Mouse (Mus musculus) large intestine, adult 2 months (tissue): ENCODE data around the gene Sept10. TPM values are rescaled to one million over a fixed set of nuclear protein-coding genes. Genes with fewer than 3 reads are reported as not detected.
A peak's percentile ranks its signal among the peaks of the same experiment; 100 is the strongest.

Source experiments
- DNase-seq: peaks from one replicate; pipeline ENCODE4 v3.0.0-alpha.2; 2012; ENCODE audit warnings: low read depth, low spot score
- whole genome bisulfite sequencing: fragments of 180-500 bp; shearing (Covaris S2); methylation state at CpG from one replicate; pipeline ENCODE4 v1.1.7; 2018; 5-methylcytosine and 5-hydroxymethylcytosine counted together
- polyA plus RNA-seq: library from polyadenylated mRNA; depleted of rRNA; stranded (reverse); fragments of >200 nt; gene quantifications from 2 replicates; pipeline ENCODE4 v1.2.3, GENCODE M21; 2012; rRNA removed

Gene Sept10
- 3.9 and 5.0 TPM in 2 replicates for polyA plus RNA-seq

- peak; percentile 94 for DNase-seq
- WGBS: under 1% methylated on average over 83 of the region's 84 CpGs
These were observed at the start of gene Sept10, which contains the start of gene Sowahc for GRCm38 (mm10) chr10:59221473-59222270. Gene Sept10, minus strand, starts transcription at chr10:59221847. Gene Sowahc, plus strand, starts transcription at chr10:59221953.

- DNase-seq: no peak
- WGBS: 30% methylated on average over 3 of the region's 3 CpGs
These were observed 47.1 kb upstream of the Sept10 start for GRCm38 (mm10) chr10:59268754-59269153.

- no peak for DNase-seq
- 29% methylated on average over 4 of the region's 4 CpGs for WGBS
These were observed 46.5 kb upstream of the Sept10 start for GRCm38 (mm10) chr10:59268109-59268508.

GRCm38 (mm10) chr10:59267275-59267674, 45.6 kb upstream of the Sept10 start:
- WGBS: 28% methylated on average over 2 of the region's 2 CpGs
- DNase-seq: no peak

GRCm38 (mm10) chr10:59266097-59266496, 44.5 kb upstream of the Sept10 start:
- 9% methylated on average over 1 of the region's 1 CpGs for WGBS
- no peak for DNase-seq

- DNase-seq: no peak
- 9% methylated on average over 4 of the region's 4 CpGs for WGBS
These were observed 44.0 kb upstream of the Sept10 start for GRCm38 (mm10) chr10:59265674-59266073.

GRCm38 (mm10) chr10:59265067-59265466, 43.4 kb upstream of the Sept10 start:
- 25% methylated on average over 7 of the region's 7 CpGs for WGBS
- DNase-seq: no peak

GRCm38 (mm10) chr10:59262979-59263378, 41.3 kb upstream of the Sept10 start:
- DNase-seq: no peak
- 29% methylated on average over 7 of the region's 7 CpGs for WGBS

- no peak for DNase-seq
- WGBS: 21% methylated on average over 1 of the region's 1 CpGs
These were observed 40.4 kb upstream of the Sept10 start for GRCm38 (mm10) chr10:59262021-59262420.

GRCm38 (mm10) chr10:59261603-59262002, 40.0 kb upstream of the Sept10 start:
- no peak for DNase-seq

GRCm38 (mm10) chr10:59259572-59259971, 37.9 kb upstream of the Sept10 start:
- WGBS: 76% methylated on average over 6 of the region's 6 CpGs

More at GRCm38 (mm10) chr10:59261603-59262002, 40.0 kb upstream of the Sept10 start:
- WGBS: 35% methylated on average over 3 of the region's 3 CpGs

GRCm38 (mm10) chr10:59256533-59256932, 34.9 kb upstream of the Sept10 start:
- 91% methylated on average over 2 of the region's 2 CpGs for WGBS

More at GRCm38 (mm10) chr10:59259572-59259971, 37.9 kb upstream of the Sept10 start:
- no peak for DNase-seq

GRCm38 (mm10) chr10:59253541-59254079, 32.0 kb upstream of the Sept10 start:
- WGBS: 80% methylated on average over 8 of the region's 8 CpGs
- DNase-seq: no peak

More at GRCm38 (mm10) chr10:59256533-59256932, 34.9 kb upstream of the Sept10 start:
- no peak for DNase-seq

GRCm38 (mm10) chr10:59252396-59252795, 30.7 kb upstream of the Sept10 start:
- 27% methylated on average over 8 of the region's 8 CpGs for WGBS

GRCm38 (mm10) chr10:59251980-59252379, 30.3 kb upstream of the Sept10 start:
- no peak for DNase-seq
- 45% methylated on average over 2 of the region's 2 CpGs for WGBS

More at GRCm38 (mm10) chr10:59252396-59252795, 30.7 kb upstream of the Sept10 start:
- no peak for DNase-seq

GRCm38 (mm10) chr10:59250679-59251078, 29.0 kb upstream of the Sept10 start:
- 21% methylated on average over 2 of the region's 2 CpGs for WGBS
- DNase-seq: no peak

- no peak for DNase-seq
- 75% methylated on average over 3 of the region's 3 CpGs for WGBS
These were observed 27.9 kb upstream of the Sept10 start for GRCm38 (mm10) chr10:59249531-59249930.

GRCm38 (mm10) chr10:59241141-59241541, 19.5 kb upstream of the Sept10 start:
- WGBS: 21% methylated on average over 3 of the region's 3 CpGs
- DNase-seq: peak; percentile 100

- no peak for DNase-seq
- 50% methylated on average over 3 of the region's 3 CpGs for WGBS
These were observed 16.1 kb upstream of the Sept10 start for GRCm38 (mm10) chr10:59237757-59238156.

- no peak for DNase-seq
- 83% methylated on average over 6 of the region's 6 CpGs for whole genome bisulfite sequencing
These were observed 14.8 kb upstream of the Sept10 start for GRCm38 (mm10) chr10:59236486-59236885.

GRCm38 (mm10) chr10:59235847-59236246, 14.2 kb upstream of the Sept10 start:
- DNase-seq: no peak
- WGBS: 29% methylated on average over 4 of the region's 4 CpGs
